Mouse (Mus musculus): Measurements from ENCODE around the gene Gm21885. TPM values are rescaled to one million over a fixed set of nuclear protein-coding genes. Genes with fewer than 3 reads are reported as not detected.
A peak's percentile ranks its signal among the peaks of the same experiment; 100 is the strongest.

Gene Gm21885
- total and polyA plus RNA-seq, 3 experiments: 0.30 to 0.44 TPM; not detected in 1

GRCm38 (mm10) chr11:94246789-94247061 lies 34.9 kb upstream of the Gm21885 start:
- WGBS: 57% methylated on average over 8 of the region's 8 CpGs
- DNase-seq: no peak
- H3K27ac ChIP-seq: no peak overlapping the region
- TF ChIP-seq POLR2A (IDR thresholded peaks at IDR 0.05; ENCODE audit: insufficient read depth, low read depth, low read length): no peak
- intact Hi-C loops (cut with DNase I): no loop called here
- no peaks in the 10 kb centered on the region for H3K27me3 ChIP-seq (ENCODE audit: control insufficient read depth, insufficient read depth, low read length)
- H3K4me1 ChIP-seq (ENCODE audit: control insufficient read depth, insufficient read depth, low read length): no peaks in the 10 kb centered on the region
- H3K36me3 ChIP-seq (ENCODE audit: control insufficient read depth, insufficient read depth, low read length): no peaks in the 10 kb centered on the region
- no peak overlapping the region for H3K4me3 ChIP-seq
- H3K79me2 ChIP-seq (replicated peaks; ENCODE audit: control insufficient read depth, insufficient read depth, low read length): no peaks in the 10 kb centered on the region
- no peak overlapping the region for H3K9ac ChIP-seq (ENCODE audit: low read depth, low read length)

GRCm38 (mm10) chr11:94253156-94253555 lies 28.5 kb upstream of the Gm21885 start:
- intact Hi-C loops (cut with DNase I): no loop called here
- TF ChIP-seq EP300 (IDR thresholded peaks at IDR 0.05; ENCODE audit: insufficient read depth, low read depth, low read length): no peak
- TF ChIP-seq POLR2A (IDR thresholded peaks at IDR 0.05; ENCODE audit: insufficient read depth, low read depth, low read length): no peak
- TF ChIP-seq CTCF (IDR thresholded peaks at IDR 0.05): no peak
- 64% methylated on average over 9 of the region's 9 CpGs for WGBS

GRCm38 (mm10) chr11:94253691-94254090 lies 28.0 kb upstream of the Gm21885 start:
- no peak overlapping the region for H3K4me3 ChIP-seq
- H3K79me2 ChIP-seq (replicated peaks; ENCODE audit: control insufficient read depth, insufficient read depth, low read length): no peaks in the 10 kb centered on the region
- H3K27ac ChIP-seq: no peak overlapping the region
- H3K27me3 ChIP-seq (ENCODE audit: control insufficient read depth, insufficient read depth, low read length): no peaks in the 10 kb centered on the region
- TF ChIP-seq POLR2A (IDR thresholded peaks at IDR 0.05; ENCODE audit: insufficient read depth, low read depth, low read length) (no peak), CTCF (IDR thresholded peaks at IDR 0.05) (no peak), EP300 (IDR thresholded peaks at IDR 0.05; ENCODE audit: insufficient read depth, low read depth, low read length) (no peak)
- intact Hi-C loops (cut with DNase I): no loop called here
- H3K9ac ChIP-seq (ENCODE audit: low read depth, low read length): no peak overlapping the region
- no peaks in the 10 kb centered on the region for H3K4me1 ChIP-seq (ENCODE audit: control insufficient read depth, insufficient read depth, low read length)
- no peak for DNase-seq
- WGBS: 87% methylated on average over 10 of the region's 10 CpGs
- H3K36me3 ChIP-seq (ENCODE audit: control insufficient read depth, insufficient read depth, low read length): no peaks in the 10 kb centered on the region

More at GRCm38 (mm10) chr11:94253156-94253555, 28.5 kb upstream of the Gm21885 start:
- Histone ChIP-seq H3K79me2 (replicated peaks; ENCODE audit: control insufficient read depth, insufficient read depth, low read length) (no peaks in the 10 kb centered on the region), H3K36me3 (ENCODE audit: control insufficient read depth, insufficient read depth, low read length) (no peaks in the 10 kb centered on the region), H3K27ac (no peak overlapping the region), H3K27me3 (ENCODE audit: control insufficient read depth, insufficient read depth, low read length) (no peaks in the 10 kb centered on the region), H3K4me3 (no peak overlapping the region), H3K4me1 (ENCODE audit: control insufficient read depth, insufficient read depth, low read length) (no peaks in the 10 kb centered on the region), H3K9ac (ENCODE audit: low read depth, low read length) (no peak overlapping the region)
- DNase-seq: no peak

- no peak for DNase-seq
- WGBS: 56% methylated on average over 5 of the region's 5 CpGs
- intact Hi-C loops (cut with DNase I): no loop called here
- Histone ChIP-seq H3K27ac (no peak overlapping the region), H3K4me1 (ENCODE audit: control insufficient read depth, insufficient read depth, low read length) (no peaks in the 10 kb centered on the region), H3K4me3 (no peak overlapping the region), H3K79me2 (replicated peaks; ENCODE audit: control insufficient read depth, insufficient read depth, low read length) (no peaks in the 10 kb centered on the region), H3K36me3 (ENCODE audit: control insufficient read depth, insufficient read depth, low read length) (no peaks in the 10 kb centered on the region), H3K27me3 (ENCODE audit: control insufficient read depth, insufficient read depth, low read length) (no peaks in the 10 kb centered on the region), H3K9ac (ENCODE audit: low read depth, low read length) (no peak overlapping the region)
- TF ChIP-seq CTCF (IDR thresholded peaks at IDR 0.05) (no peak), EP300 (IDR thresholded peaks at IDR 0.05; ENCODE audit: insufficient read depth, low read depth, low read length) (no peak), POLR2A (IDR thresholded peaks at IDR 0.05; ENCODE audit: insufficient read depth, low read depth, low read length) (no peak)
Measured at GRCm38 (mm10) chr11:94255733-94256132, 25.9 kb upstream of the Gm21885 start.

- intact Hi-C loops (cut with DNase I): no loop called here
- H3K4me3 ChIP-seq: no peak overlapping the region
- no peak overlapping the region for H3K9ac ChIP-seq (ENCODE audit: low read depth, low read length)
- no peak overlapping the region for H3K27ac ChIP-seq
- no peaks in the 10 kb centered on the region for H3K79me2 ChIP-seq (replicated peaks; ENCODE audit: control insufficient read depth, insufficient read depth, low read length)
- peak in 1 of 2 experiments; percentile 31 for DNase-seq
- TF ChIP-seq EP300 (IDR thresholded peaks at IDR 0.05; ENCODE audit: insufficient read depth, low read depth, low read length): no peak
- TF ChIP-seq POLR2A (IDR thresholded peaks at IDR 0.05; ENCODE audit: insufficient read depth, low read depth, low read length): no peak
- TF ChIP-seq CTCF (IDR thresholded peaks at IDR 0.05): no peak
- H3K4me1 ChIP-seq (ENCODE audit: control insufficient read depth, insufficient read depth, low read length): no peaks in the 10 kb centered on the region
- WGBS: 51% methylated on average over 14 of the region's 14 CpGs
- H3K27me3 ChIP-seq (ENCODE audit: control insufficient read depth, insufficient read depth, low read length): no peaks in the 10 kb centered on the region
- H3K36me3 ChIP-seq (ENCODE audit: control insufficient read depth, insufficient read depth, low read length): no peaks in the 10 kb centered on the region
Measured at GRCm38 (mm10) chr11:94257987-94258386, 23.7 kb upstream of the Gm21885 start.

GRCm38 (mm10) chr11:94259814-94260213 lies 21.9 kb upstream of the Gm21885 start:
- Histone ChIP-seq H3K36me3 (ENCODE audit: control insufficient read depth, insufficient read depth, low read length) (no peaks in the 10 kb centered on the region), H3K9ac (ENCODE audit: low read depth, low read length) (no peak overlapping the region), H3K27ac (no peak overlapping the region), H3K4me3 (no peak overlapping the region), H3K79me2 (replicated peaks; ENCODE audit: control insufficient read depth, insufficient read depth, low read length) (no peaks in the 10 kb centered on the region), H3K4me1 (ENCODE audit: control insufficient read depth, insufficient read depth, low read length) (no peaks in the 10 kb centered on the region), H3K27me3 (ENCODE audit: control insufficient read depth, insufficient read depth, low read length) (no peaks in the 10 kb centered on the region)
- 80% methylated on average over 4 of the region's 4 CpGs for WGBS
- TF ChIP-seq POLR2A (IDR thresholded peaks at IDR 0.05; ENCODE audit: insufficient read depth, low read depth, low read length) (no peak), EP300 (IDR thresholded peaks at IDR 0.05; ENCODE audit: insufficient read depth, low read depth, low read length) (no peak), CTCF (IDR thresholded peaks at IDR 0.05) (no peak)
- no peak for DNase-seq
- intact Hi-C loops (cut with DNase I): no loop called here
